Mouse (Mus musculus): ENCODE measurements around the gene Ankrd6. TPM values are rescaled to one million over a fixed set of nuclear protein-coding genes. Genes with fewer than 3 reads are reported as not detected.

Ankrd6 gene
- polyA plus RNA-seq, 1 experiment from 2014 or later, result 9.4 TPM

- no peak overlapping the region for H3K4me3 ChIP-seq (ENCODE audit: low read depth, low read length)
- no peaks in the 10 kb centered on the region for H3K4me1 ChIP-seq (ENCODE audit: control insufficient read depth, insufficient read depth, low read length)
- ATAC-seq (ENCODE audit: insufficient number of reproducible peaks, low FRiP score, low TSS enrichment, low read depth), result no peak
- no peaks in the 10 kb centered on the region for H3K36me3 ChIP-seq (ENCODE audit: control insufficient read depth, insufficient read depth, low read length)
- no peak overlapping the region for H3K9ac ChIP-seq (ENCODE audit: low read length)
- WGBS, result 89% methylated on average over 3 of the region's 3 CpGs
- no peak overlapping the region for H3K27ac ChIP-seq (replicated peaks; ENCODE audit: low read depth, low read length)
- H3K4me2 ChIP-seq (ENCODE audit: low read depth, severe bottlenecking), result no peak overlapping the region
- no peaks in the 10 kb centered on the region for H3K27me3 ChIP-seq (ENCODE audit: control insufficient read depth, insufficient read depth, low read length)
- no peaks in the 10 kb centered on the region for H3K9me3 ChIP-seq (ENCODE audit: control insufficient read depth, low read length)
- no peak for DNase-seq (ENCODE audit: low spot score)
Measured at GRCm38 (mm10) chr4:32907631-32908030, 43.0 kb downstream of the Ankrd6 start.

- no peaks in the 10 kb centered on the region for H3K27me3 ChIP-seq (ENCODE audit: control insufficient read depth, insufficient read depth, low read length)
- no peaks in the 10 kb centered on the region for H3K4me1 ChIP-seq (ENCODE audit: control insufficient read depth, insufficient read depth, low read length)
- no peak overlapping the region for H3K4me3 ChIP-seq (ENCODE audit: low read depth, low read length)
- DNase-seq (ENCODE audit: low spot score) (no peak), ATAC-seq (ENCODE audit: insufficient number of reproducible peaks, low FRiP score, low TSS enrichment, low read depth) (no peak)
- WGBS, result 75% methylated on average over 6 of the region's 6 CpGs
- no peaks in the 10 kb centered on the region for H3K9me3 ChIP-seq (ENCODE audit: control insufficient read depth, low read length)
- H3K4me2 ChIP-seq (ENCODE audit: low read depth, severe bottlenecking), result no peak overlapping the region
- no peak overlapping the region for H3K27ac ChIP-seq (replicated peaks; ENCODE audit: low read depth, low read length)
- no peak overlapping the region for H3K9ac ChIP-seq (ENCODE audit: low read length)
- H3K36me3 ChIP-seq (ENCODE audit: control insufficient read depth, insufficient read depth, low read length), result no peaks in the 10 kb centered on the region
Measured at GRCm38 (mm10) chr4:32906627-32907026, 44.0 kb downstream of the Ankrd6 start.

GRCm38 (mm10) chr4:32905913-32906312 lies 44.7 kb downstream of the Ankrd6 start:
- no peaks in the 10 kb centered on the region for H3K27me3 ChIP-seq (ENCODE audit: control insufficient read depth, insufficient read depth, low read length)
- no peak overlapping the region for H3K4me2 ChIP-seq (ENCODE audit: low read depth, severe bottlenecking)
- no peak for ATAC-seq (ENCODE audit: insufficient number of reproducible peaks, low FRiP score, low TSS enrichment, low read depth)
- WGBS, result 95% methylated on average over 2 of the region's 2 CpGs
- no peaks in the 10 kb centered on the region for H3K36me3 ChIP-seq (ENCODE audit: control insufficient read depth, insufficient read depth, low read length)
- H3K4me3 ChIP-seq (ENCODE audit: low read depth, low read length), result no peak overlapping the region
- no peaks in the 10 kb centered on the region for H3K9me3 ChIP-seq (ENCODE audit: control insufficient read depth, low read length)
- H3K9ac ChIP-seq (ENCODE audit: low read length), result no peak overlapping the region
- H3K27ac ChIP-seq (replicated peaks; ENCODE audit: low read depth, low read length), result no peak overlapping the region
- DNase-seq (ENCODE audit: low spot score), result no peak
- no peaks in the 10 kb centered on the region for H3K4me1 ChIP-seq (ENCODE audit: control insufficient read depth, insufficient read depth, low read length)

GRCm38 (mm10) chr4:32905381-32905780 lies 45.3 kb downstream of the Ankrd6 start:
- Histone ChIP-seq H3K9me3 (ENCODE audit: control insufficient read depth, low read length) (no peaks in the 10 kb centered on the region), H3K4me1 (ENCODE audit: control insufficient read depth, insufficient read depth, low read length) (no peaks in the 10 kb centered on the region), H3K4me2 (ENCODE audit: low read depth, severe bottlenecking) (no peak overlapping the region), H3K9ac (ENCODE audit: low read length) (no peak overlapping the region), H3K27me3 (ENCODE audit: control insufficient read depth, insufficient read depth, low read length) (no peaks in the 10 kb centered on the region), H3K36me3 (ENCODE audit: control insufficient read depth, insufficient read depth, low read length) (no peaks in the 10 kb centered on the region), H3K4me3 (ENCODE audit: low read depth, low read length) (no peak overlapping the region), H3K27ac (replicated peaks; ENCODE audit: low read depth, low read length) (no peak overlapping the region)
- ATAC-seq (ENCODE audit: insufficient number of reproducible peaks, low FRiP score, low TSS enrichment, low read depth), result no peak
- DNase-seq (ENCODE audit: low spot score), result no peak
- 76% methylated on average over 2 of the region's 2 CpGs for WGBS

GRCm38 (mm10) chr4:32903826-32904225 lies 46.8 kb downstream of the Ankrd6 start:
- Histone ChIP-seq H3K27me3 (ENCODE audit: control insufficient read depth, insufficient read depth, low read length) (no peaks in the 10 kb centered on the region), H3K4me1 (ENCODE audit: control insufficient read depth, insufficient read depth, low read length) (no peaks in the 10 kb centered on the region), H3K4me3 (ENCODE audit: low read depth, low read length) (no peak overlapping the region), H3K36me3 (ENCODE audit: control insufficient read depth, insufficient read depth, low read length) (no peaks in the 10 kb centered on the region), H3K9ac (ENCODE audit: low read length) (no peak overlapping the region), H3K4me2 (ENCODE audit: low read depth, severe bottlenecking) (no peak overlapping the region), H3K9me3 (ENCODE audit: control insufficient read depth, low read length) (no peaks in the 10 kb centered on the region), H3K27ac (replicated peaks; ENCODE audit: low read depth, low read length) (no peak overlapping the region)
- no peak for ATAC-seq (ENCODE audit: insufficient number of reproducible peaks, low FRiP score, low TSS enrichment, low read depth)
- no peak for DNase-seq (ENCODE audit: low spot score)
- WGBS, result 90% methylated on average over 7 of the region's 7 CpGs

GRCm38 (mm10) chr4:32899051-32899450 lies 51.6 kb downstream of the Ankrd6 start:
- no peaks in the 10 kb centered on the region for H3K4me1 ChIP-seq (ENCODE audit: control insufficient read depth, insufficient read depth, low read length)
- no peak overlapping the region for H3K9ac ChIP-seq (ENCODE audit: low read length)
- H3K9me3 ChIP-seq (ENCODE audit: control insufficient read depth, low read length), result peaks cover under 1% of the 10 kb centered on the region; the same call in 1 of the 2 replicates
- H3K27me3 ChIP-seq (ENCODE audit: control insufficient read depth, insufficient read depth, low read length), result no peaks in the 10 kb centered on the region
- DNase-seq (ENCODE audit: low spot score), result no peak
- no peak overlapping the region for H3K27ac ChIP-seq (replicated peaks; ENCODE audit: low read depth, low read length)
- H3K4me2 ChIP-seq (ENCODE audit: low read depth, severe bottlenecking), result no peak overlapping the region
- no peaks in the 10 kb centered on the region for H3K36me3 ChIP-seq (ENCODE audit: control insufficient read depth, insufficient read depth, low read length)
- no peak overlapping the region for H3K4me3 ChIP-seq (ENCODE audit: low read depth, low read length)
- ATAC-seq (ENCODE audit: insufficient number of reproducible peaks, low FRiP score, low TSS enrichment, low read depth), result no peak
- WGBS, result 56% methylated on average over 4 of the region's 4 CpGs

GRCm38 (mm10) chr4:32891341-32891740 lies 59.3 kb downstream of the Ankrd6 start:
- Histone ChIP-seq H3K4me2 (ENCODE audit: low read depth, severe bottlenecking) (no peak overlapping the region), H3K27me3 (ENCODE audit: control insufficient read depth, insufficient read depth, low read length) (no peaks in the 10 kb centered on the region), H3K4me3 (ENCODE audit: low read depth, low read length) (no peak overlapping the region), H3K4me1 (ENCODE audit: control insufficient read depth, insufficient read depth, low read length) (no peaks in the 10 kb centered on the region), H3K9ac (ENCODE audit: low read length) (no peak overlapping the region), H3K9me3 (ENCODE audit: control insufficient read depth, low read length) (peaks cover 3% of the 10 kb centered on the region; the same call in 1 of the 2 replicates), H3K27ac (replicated peaks; ENCODE audit: low read depth, low read length) (no peak overlapping the region), H3K36me3 (ENCODE audit: control insufficient read depth, insufficient read depth, low read length) (no peaks in the 10 kb centered on the region)
- no peak for ATAC-seq (ENCODE audit: insufficient number of reproducible peaks, low FRiP score, low TSS enrichment, low read depth)
- no peak for DNase-seq (ENCODE audit: low spot score)
- 84% methylated on average over 10 of the region's 10 CpGs for WGBS

- no peak overlapping the region for H3K4me2 ChIP-seq (ENCODE audit: low read depth, severe bottlenecking)
- DNase-seq (ENCODE audit: low spot score) (no peak), ATAC-seq (ENCODE audit: insufficient number of reproducible peaks, low FRiP score, low TSS enrichment, low read depth) (no peak)
- no peak overlapping the region for H3K4me3 ChIP-seq (ENCODE audit: low read depth, low read length)
- no peak overlapping the region for H3K27ac ChIP-seq (replicated peaks; ENCODE audit: low read depth, low read length)
- H3K36me3 ChIP-seq (ENCODE audit: control insufficient read depth, insufficient read depth, low read length), result no peaks in the 10 kb centered on the region
- no peak overlapping the region for H3K9ac ChIP-seq (ENCODE audit: low read length)
- peaks cover 3% of the 10 kb centered on the region; the same call in 1 of the 2 replicates for H3K9me3 ChIP-seq (ENCODE audit: control insufficient read depth, low read length)
- no peaks in the 10 kb centered on the region for H3K4me1 ChIP-seq (ENCODE audit: control insufficient read depth, insufficient read depth, low read length)
- no peaks in the 10 kb centered on the region for H3K27me3 ChIP-seq (ENCODE audit: control insufficient read depth, insufficient read depth, low read length)
- 75% methylated on average over 5 of the region's 5 CpGs for WGBS
Measured at GRCm38 (mm10) chr4:32890735-32891098, 59.9 kb downstream of the Ankrd6 start.

- Histone ChIP-seq H3K9ac (ENCODE audit: low read length) (no peak overlapping the region), H3K4me1 (ENCODE audit: control insufficient read depth, insufficient read depth, low read length) (no peaks in the 10 kb centered on the region), H3K9me3 (ENCODE audit: control insufficient read depth, low read length) (peaks cover 3% of the 10 kb centered on the region; the same call in 1 of the 2 replicates), H3K4me2 (ENCODE audit: low read depth, severe bottlenecking) (no peak overlapping the region), H3K4me3 (ENCODE audit: low read depth, low read length) (no peak overlapping the region), H3K27me3 (ENCODE audit: control insufficient read depth, insufficient read depth, low read length) (no peaks in the 10 kb centered on the region), H3K27ac (replicated peaks; ENCODE audit: low read depth, low read length) (no peak overlapping the region), H3K36me3 (ENCODE audit: control insufficient read depth, insufficient read depth, low read length) (no peaks in the 10 kb centered on the region)
- DNase-seq (ENCODE audit: low spot score) (no peak), ATAC-seq (ENCODE audit: insufficient number of reproducible peaks, low FRiP score, low TSS enrichment, low read depth) (no peak)
- WGBS, result 69% methylated on average over 10 of the region's 10 CpGs
Measured at GRCm38 (mm10) chr4:32889996-32890734, 60.5 kb downstream of the Ankrd6 start.

Measured in limb, embryonic 11.5 days (tissue).